Mouse (Mus musculus) gastrocnemius, adult 18-20 months (tissue): ENCODE data around the gene Tpra1. TPM values are rescaled to one million over a fixed set of nuclear protein-coding genes. Genes with fewer than 3 reads are reported as not detected.
A peak's percentile ranks its signal among the peaks of the same experiment; 100 is the strongest.

Experiments
- DNase-seq: peaks from one replicate; pipeline ENCODE4 v3.0.0; 2021; ENCODE audit warnings: low spot score
- total RNA-seq, 2 experiments: library from RNA; stranded (reverse); gene quantifications; 2 replicates each; pipeline ENCODE4 v1.2.3; 2021

Tpra1 gene
- total RNA-seq, 2 experiments from 2014 or later: 17.9 to 27.9 TPM

DNA sequence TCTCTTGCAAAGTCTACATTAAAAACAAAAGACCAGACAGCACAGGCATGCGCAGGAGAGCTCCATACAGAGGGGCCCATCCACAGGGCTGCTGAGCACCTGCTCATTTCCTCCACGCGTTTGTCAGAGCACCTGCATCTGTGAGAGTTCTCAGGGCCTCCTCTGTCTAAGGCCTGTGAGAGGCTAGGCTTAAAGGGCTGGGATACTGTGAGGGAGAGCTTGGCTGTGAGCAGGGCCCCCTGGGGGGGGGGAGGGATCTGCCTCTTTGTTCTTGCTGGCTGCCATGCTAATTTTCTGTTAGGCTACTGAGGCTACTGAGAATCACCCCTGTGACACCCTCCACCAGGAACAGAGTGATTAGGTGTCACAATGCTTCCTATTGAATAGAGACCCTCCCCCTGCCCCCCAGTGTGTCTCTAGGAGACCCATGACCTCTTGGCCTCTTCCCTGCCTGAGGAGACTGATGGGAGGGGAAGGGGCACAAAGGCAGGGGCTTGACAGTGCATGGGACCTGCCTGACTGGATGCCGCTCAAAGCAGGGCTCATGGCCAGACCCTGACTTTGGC lies 23.7 kb downstream of the Tpra1 start:
- DNase-seq: no peak

DNA sequence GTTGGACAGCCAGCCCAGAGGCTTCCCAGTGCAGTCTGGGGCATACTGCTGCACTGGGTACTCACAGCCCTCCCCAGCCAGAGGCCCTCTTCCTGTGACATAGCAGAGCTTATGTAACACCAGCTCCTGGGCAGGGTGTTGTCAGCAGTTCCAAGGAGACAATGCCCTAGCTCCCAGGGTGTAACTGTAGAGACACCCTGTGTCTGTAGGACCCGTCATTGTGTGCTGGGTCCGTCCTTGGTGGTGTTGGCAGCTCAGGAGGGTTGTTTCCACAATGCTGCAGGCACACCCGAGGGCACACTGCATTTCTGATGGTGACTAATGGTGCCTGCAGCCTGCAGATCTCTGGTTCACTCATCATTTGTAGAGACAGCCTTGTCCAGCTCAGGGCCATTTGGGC lies 24.8 kb downstream of the Tpra1 start:
- no peak for DNase-seq

DNA sequence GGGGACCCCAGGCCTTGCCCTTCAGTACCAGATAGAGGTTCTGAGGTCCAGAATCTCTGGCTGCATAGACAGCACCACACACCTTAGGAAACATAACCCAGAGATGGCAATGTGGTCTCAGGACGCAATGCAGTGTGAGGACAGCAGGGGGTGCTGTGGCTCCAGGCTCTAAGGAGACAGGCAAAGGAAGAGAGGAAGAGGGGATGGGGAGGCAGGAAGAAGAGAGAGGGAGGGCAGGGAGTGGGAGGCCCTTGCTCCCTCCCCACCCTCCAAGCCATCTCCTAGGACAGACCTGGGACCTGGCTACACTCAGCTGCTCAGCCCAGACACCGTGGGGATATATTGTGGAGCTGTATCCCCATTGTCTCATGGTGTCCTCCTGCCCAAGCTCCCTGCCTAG lies 25.5 kb downstream of the Tpra1 start:
- DNase-seq: peak; percentile 71

DNA sequence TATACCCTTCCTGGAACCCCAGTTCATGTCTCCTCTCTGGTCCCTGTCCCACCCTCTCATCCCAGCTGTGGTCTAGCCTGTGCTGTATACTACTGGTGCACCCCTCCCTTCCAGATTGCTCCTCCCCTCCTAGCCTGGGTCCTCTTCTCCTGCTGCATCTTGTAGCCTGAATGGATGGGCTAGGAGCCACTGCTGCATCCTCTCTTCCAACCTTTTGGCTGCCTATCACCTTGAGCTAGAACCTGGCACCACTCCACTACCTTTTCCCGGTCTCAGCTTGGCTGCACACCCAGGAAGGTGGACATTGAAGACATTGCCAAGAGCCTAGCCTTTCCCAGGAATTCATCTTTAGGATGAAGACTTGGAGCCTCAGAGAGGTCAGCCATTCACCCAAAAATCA lies 26.0 kb downstream of the Tpra1 start:
- DNase-seq: no peak

DNA sequence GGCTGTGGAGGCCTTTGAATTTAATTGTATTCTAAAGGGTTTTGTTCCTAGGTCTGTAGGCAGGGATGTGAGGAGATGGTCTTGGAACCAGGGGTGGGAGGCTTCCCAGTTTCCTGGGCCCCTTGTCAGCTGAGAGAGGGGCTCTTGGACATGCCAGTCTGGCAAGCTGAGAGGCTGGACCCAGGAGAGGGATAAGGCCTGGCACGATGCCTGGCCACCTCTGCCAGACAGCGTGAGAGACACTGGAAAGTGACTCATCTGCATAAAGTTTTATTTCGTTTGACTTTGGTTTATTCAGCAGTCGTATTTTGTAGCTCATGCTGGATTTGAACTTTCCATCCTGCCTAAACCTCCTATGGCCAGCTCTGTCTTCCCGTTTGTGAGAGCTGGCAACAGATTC lies 26.5 kb downstream of the Tpra1 start:
- no peak for DNase-seq

DNA sequence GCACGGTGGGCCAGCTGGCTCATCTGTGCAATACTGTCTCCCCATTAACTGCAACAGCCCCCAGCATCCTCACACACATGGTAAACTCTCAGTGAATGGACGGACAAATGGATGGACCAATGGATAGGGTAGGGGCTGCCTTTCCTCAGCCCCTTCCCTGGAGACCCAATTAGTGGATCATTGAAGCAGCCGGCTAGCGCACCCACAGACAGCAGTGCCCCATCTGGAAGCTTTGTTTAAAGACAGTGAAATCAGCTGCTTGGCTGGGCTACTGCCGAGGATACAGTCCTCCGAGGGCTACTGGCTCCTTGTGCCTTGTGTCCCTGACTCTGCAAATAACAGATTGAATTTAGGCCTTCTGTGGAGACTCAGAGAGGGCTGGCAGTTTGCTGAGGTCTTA lies 27.4 kb downstream of the Tpra1 start:
- no peak for DNase-seq

DNA sequence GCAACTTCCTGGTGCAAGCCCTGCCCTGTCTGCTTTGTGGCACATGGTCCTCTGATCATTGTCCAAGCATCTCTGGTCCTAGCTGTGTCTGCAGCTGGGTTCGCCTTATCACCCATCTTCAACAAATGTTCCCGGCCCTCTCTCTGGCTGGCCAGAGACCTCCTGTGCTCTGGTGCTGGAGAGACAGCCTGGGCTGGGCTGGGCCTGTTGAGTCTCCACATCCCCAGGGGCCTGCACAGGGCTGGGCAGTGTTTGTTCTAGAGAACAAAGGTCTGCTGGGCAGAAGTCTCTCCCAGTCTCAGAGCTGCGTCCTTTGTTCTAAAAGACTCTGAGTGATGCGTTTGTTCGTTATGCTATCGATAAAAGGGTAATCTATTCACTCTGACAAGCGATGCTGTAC lies 28.0 kb downstream of the Tpra1 start:
- no peak for DNase-seq

DNA sequence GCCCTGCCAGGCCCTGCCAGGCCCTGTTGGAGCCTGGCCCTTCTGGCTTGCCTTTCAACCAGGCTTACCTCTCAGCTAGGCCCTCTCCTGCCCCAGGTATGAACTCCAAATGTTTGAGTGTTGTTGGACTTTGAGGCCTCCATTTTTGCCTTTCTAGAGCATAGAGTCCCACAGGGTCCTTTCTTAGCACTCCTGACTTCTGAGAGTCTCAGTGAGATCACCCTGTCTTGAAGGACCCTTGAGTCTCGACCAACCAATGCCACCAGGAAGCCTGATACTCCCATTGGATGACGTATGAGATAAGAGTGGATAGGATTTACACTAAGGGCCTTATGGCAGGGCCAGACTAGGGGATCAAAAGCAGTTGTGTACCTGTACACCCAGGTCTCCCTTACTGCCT lies 29.4 kb downstream of the Tpra1 start:
- no peak for DNase-seq

DNA sequence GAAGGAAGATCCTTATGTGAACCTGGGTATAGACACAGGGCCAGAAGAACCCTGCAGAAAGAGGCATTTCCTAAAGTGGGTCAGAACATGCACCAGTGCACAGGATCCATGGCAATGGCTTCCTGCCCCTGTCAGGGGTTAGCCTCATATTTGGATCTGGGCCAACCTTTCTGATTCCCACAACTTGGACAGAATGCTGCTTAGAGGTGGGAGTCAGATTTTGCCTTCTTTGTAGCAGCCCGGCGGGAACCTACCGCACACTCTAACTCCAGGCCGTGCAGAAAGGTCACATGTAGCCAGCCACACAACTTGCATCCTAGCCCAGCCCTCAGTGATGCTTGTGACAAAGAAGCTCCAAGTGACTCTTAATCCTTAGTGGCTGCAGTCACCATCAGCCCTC lies 32.1 kb downstream of the Tpra1 start:
- no peak for DNase-seq

DNA sequence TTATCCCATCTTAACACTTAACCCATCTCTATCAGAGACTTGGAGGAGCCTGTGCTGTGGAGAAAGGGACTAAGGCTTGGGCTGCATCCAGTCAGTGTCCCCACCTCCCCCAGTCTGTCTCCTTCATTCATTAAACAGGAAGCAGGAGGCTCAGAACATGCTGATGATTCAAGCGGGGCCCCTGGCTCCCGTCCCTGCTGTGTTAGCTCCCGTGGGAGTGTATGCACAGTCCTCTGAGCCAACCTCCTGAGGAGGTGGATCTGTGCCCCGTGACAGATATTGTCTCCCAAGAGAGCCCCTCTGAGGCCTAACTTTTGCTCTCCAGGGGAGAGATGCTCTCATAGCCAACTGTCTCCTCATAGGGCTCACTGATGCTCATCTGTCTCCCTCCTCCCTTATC lies 32.8 kb downstream of the Tpra1 start:
- no peak for DNase-seq

DNA sequence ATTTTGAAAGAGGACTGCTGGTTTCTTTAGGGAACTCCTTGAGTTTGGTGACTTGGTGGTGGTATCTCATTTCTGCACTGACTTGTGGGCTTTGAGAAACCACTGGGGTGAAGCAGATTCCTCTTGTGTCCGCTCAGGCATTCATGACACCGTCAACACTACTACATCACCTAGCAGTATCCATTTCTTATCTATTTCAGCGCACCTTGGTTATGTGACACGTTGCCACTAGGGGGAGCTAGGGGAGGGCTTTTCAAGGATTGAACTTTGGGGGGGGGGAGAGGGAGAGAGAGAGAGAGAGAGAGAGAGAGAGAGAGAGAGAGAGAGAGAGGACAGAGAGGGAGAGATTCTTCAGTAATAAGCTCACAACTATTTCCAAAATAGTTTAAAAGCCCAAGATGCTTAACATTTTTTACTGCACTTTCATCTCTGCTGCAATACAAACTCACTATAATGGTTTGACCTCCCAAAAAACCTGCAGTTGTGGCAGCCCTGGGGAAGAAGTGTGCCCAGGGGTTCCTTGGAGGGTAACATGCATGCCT lies 33.8 kb downstream of the Tpra1 start:
- peak; percentile 56 for DNase-seq

DNA sequence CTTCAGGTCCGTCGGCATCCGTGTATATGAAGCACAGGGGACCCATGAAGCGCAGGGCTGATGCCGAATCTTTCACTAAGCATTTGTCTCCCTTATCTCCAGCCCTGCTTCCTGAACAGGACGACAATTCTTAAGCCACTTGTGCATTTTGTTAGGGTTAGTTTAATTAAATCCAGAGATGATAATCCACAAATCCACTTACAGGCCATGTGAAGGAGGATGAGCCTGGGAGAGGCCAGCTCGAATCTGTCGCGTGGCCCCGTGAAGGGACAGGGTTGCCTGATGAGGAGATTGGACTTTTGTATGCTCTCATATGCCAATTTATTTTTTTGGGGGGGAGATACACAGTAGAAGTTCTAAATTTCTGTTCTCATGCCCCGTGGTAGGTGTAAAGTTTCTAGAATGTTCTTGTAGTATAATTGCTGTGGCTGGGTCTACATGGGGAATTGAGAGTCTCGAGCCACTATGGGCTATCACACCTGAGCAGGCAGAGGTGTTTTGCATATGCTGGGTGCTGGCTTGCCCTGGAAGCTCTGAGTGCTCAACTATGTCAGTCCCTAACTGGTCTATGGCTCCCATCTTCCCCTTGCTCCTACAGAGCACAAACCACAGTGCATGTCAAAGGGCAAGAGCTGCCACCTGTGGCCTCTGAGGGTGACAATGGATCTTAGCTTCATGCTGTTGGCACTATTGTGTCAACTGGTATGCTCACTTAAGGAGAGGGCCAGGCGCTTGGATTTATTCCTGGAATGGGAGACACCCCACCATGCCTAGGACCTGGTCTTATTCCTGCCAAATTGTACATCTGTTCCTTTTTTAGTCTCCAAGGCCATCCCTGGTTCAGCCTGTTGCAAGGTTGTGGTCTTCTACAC lies 34.5 kb downstream of the Tpra1 start:
- no peak for DNase-seq

DNA sequence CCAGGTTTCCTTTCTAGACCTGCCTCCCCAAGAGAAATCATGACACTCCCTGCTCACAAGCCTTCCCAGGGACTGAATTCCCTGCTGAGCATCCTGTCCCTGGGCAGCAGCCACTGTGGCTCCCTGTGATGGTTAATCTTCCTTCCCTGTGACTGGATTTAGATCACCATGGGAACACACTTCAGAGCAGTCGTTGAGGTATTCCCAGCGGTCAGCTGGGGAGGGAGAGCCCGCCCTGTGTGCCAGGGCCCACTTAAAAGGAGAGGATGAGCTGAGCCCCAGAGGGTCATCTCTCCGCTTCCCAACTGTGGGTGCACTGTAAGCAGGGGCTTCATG lies 35.1 kb downstream of the Tpra1 start:
- DNase-seq: no peak

DNA sequence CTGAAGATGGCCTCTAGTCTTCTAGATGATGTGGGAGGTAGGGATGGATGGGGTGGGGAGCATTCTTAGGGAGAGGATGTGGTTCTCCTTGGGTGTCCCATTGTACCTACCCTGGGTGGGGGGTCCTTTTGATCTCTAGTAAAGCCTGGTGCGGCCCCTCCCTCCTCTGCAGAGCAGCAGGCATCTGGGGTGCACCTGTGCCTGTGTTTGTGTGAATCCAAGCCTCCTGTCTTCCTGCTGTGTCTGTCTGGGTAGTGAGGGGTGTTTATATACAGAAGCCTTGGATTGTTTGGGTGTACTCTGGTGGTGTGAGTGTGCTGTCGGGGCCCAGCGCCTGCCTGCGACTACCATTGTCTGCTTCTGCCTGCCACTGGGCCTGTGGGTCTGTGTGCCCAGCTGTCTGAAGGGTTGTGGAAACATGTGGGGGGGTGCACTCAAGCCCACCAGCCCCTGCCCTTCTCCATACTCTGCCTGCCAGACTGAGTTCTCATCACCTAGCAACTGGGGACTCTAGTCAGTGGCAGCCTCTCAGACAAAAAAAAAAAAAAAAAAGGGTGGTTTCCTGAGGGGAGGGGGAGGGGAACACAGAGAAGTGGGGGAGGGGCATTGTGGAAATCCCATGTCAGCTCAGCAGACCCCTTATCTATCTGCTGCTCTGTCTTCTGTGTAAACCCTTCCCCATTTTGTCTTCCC lies 36.1 kb downstream of the Tpra1 start:
- no peak for DNase-seq

DNA sequence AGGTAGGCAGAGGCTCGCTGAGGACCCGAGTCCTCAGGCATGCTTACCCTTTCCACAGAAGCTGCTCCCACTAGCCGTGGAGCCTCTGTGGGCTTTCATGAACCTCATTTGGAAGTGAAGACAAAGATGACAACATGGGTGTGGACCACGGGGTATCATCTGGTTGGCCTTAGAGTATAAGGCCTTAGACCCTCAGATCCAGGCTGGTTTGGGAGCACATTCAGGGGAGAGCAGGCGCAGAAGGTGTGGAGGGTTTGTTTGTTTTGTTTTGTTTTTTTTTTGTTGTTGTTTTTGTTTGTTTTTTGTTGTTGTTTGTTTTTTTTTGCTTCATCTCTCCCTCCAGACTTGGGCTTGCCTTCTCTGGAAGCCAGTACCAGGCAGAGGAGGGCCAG lies 36.6 kb downstream of the Tpra1 start:
- no peak for DNase-seq

DNA sequence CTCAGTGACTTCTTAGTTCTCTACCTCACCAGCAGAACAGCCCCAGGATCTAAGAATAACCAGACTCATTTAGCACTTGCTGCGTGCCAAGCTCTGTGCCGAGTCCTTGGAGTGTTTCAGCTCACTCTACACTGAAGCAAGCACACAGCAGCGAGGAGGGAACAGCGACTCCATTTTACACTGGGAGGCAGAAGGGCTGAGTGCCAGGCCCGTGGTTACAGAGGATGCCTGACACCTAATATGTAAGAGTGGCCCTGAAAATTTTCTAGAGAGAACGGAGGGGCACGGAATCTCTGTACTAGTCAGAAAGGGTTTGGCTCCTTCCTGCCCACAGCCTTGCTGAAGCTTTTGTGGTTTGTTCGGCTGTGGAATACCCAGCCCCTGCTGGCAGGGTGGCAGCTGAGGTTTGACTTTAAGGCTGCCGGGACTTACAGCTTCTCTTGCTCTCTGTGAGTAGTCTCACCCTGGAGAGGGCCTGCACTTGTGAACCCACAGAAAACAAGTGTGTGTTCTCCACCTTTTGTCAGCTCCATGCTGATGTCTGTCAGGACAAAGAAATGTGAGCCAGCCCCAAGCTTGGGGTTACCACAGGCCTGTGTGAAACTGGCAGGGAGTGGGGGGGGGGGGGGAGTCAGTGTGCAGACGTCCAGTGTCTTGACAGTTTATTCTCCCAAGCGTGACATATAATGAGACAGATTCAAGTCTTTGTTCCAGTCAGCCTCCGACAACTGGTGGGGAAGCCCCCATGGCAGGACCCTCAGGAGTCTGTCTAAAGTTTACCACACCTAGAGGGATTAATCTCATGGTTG lies 37.4 kb downstream of the Tpra1 start:
- DNase-seq: peak; percentile 60

DNA sequence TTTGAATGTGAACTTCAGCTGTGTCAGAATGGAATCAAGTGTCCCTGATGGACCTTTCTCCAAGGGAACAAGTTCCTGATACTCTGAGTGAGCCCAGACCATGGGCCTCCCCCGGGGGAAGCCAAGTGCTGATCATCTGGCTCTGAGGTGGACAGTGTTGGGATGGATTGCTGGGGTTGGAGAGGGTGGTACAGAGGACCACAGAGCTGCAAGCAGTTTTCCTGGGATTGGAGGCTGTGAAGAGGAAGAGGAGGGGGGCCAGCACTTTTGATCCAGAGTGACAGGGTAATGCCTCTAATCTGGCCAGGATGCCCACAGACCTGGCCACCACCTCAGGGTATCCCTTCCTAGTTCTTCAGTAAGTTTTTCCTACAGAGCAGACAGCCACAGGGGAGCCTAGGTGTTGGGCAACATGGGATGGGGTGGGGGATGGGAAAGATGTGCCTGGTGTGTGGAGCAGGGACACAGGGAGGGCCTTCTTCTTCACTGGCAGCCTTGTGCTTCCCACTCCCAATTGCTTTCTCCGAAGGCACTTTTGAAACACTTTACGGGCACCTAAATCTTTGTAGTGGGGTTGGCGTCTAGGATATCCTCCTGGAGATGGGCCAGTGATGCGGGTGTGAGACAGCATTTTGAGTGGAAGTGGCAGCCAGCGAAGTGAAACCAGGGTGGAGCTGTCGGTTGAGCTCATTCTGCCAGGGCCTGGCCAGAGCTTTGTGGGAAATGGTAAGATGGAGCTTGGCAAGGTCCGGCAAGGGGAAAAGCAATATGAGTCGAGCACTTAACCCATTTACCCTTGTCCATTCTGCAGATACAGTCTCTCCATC lies 38.3 kb downstream of the Tpra1 start:
- DNase-seq: peak; percentile 42

DNA sequence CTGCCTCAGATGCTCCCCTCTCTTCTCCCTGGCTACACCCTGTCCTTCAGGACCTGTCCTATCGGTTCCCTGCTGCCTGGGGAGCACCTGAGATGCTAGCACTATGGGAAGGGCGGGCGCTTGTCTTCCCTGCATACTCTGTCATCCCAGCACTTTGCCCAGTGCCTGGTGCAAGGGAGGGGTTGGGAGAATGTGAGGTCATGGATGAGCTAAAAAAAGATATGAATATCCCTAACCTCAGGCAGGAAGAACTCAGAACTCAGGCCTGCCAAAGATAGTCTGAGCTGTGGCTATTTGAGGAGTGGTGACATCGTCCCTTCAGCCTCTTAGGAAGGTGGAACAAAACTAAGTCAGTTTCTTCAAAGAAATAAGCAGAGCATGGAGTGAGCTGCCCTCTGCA lies 39.6 kb downstream of the Tpra1 start:
- peak; percentile 77 for DNase-seq

DNA sequence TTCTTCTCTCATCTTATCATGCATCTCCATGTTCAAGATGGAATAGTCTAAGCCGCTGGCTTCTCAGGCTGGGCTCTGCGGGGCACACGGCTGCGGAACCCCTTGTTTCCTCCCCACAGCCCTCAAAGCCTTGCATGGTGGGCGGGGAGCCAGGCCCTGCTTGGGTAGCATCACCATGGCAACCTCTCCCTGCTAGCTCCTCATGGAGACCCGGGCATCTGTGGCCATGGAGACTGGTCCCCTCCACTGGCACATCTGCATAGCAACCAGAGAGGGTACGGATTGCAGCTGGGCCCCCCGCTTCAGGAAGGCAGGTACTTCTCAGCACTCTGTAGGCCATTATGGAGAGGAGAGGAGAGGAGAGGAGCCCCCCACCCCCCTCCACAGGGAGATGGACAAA lies 40.5 kb downstream of the Tpra1 start:
- no peak for DNase-seq

DNA sequence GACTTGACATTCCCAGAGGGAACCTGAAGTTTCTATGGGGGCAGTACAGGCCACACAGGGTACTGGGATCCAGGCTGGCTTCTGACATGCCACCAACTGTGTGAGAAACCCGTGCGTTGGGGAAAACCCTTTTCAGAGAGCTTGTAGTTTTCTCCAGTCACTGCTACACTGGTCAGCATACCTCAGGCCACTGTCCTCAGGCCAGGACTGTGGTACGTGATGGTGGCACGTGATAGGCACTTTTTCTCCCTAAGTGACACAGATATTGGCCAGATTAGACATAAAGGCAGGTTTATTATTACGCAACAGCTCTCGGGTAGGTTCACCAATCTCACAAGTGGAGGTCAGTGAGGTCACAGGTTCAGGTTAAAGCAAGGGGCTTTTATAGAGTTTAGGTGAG lies 41.6 kb downstream of the Tpra1 start:
- no peak for DNase-seq

DNA sequence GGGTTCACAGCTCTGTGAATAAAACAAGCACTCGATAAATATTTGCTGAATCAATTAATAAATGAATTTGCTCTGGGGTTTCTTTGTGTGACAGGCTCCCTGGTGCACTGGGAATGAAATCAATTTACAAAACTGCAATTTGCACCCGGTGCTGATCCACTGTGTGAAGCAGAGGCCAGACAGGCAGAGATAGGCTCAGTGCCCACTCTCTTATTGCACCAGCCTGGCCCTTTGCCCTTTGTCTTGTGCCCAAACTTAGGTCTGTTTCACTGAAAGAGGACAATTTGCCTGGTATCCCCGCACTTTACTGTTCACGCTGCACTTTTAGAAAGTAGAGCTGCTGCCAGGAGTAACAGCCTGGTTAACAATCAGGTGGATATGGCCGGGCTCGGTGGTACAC lies 44.4 kb downstream of the Tpra1 start:
- DNase-seq: no peak
